Mouse (Mus musculus): ENCODE results near the gene Rhobtb3.

GRCm38 (mm10) chr13:75838506-75838905 is 105.2 kb downstream of the Rhobtb3 start:
- TF ChIP-seq GATA1 (IDR thresholded peaks at IDR 0.05; ENCODE audit: low read length) (no peak), TAL1 (IDR thresholded peaks at IDR 0.05; ENCODE audit: low read length) (no peak)

All from erythroblast, embryonic 14.5 days (primary cell).